Mouse (Mus musculus): ENCODE results near the gene Actg1.

The Actg1 gene

DNA sequence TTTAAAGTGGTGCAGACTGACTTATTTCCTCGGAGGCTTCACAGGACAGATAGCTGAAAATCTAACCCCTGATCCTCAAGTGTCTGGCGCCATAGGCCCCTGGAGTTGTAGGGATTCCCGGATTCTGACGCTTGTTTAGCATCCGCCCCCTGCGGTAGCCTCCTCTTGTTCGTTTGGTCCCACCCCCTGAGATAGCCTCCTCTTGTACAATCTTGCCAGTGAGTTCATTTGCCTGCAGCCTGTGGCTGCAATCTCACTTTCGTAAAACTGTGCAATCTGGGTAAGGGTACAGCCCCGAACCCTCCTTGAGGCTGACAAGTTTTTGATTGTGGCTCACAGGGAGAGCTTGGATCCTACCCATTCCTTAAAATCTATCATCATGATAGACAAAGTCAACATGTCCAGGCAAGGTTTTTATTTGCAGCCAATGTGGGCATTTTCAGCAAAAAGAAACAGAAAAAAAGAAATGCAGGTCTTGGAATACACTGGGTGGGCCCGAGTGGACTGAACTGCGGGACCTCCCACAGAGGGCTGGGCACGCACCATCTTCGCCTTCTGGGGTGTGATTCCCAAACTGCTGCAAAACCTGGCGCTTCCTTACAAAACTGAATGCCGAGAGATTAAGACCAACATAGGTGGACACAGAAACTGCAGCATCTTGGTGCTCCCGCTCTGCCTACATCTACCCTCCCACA is 33.5 kb downstream of the Actg1 start:
- in situ Hi-C loops (cut with MboI; ENCODE audit: unreplicated experiment in 2 of 2), result no loop called here

DNA sequence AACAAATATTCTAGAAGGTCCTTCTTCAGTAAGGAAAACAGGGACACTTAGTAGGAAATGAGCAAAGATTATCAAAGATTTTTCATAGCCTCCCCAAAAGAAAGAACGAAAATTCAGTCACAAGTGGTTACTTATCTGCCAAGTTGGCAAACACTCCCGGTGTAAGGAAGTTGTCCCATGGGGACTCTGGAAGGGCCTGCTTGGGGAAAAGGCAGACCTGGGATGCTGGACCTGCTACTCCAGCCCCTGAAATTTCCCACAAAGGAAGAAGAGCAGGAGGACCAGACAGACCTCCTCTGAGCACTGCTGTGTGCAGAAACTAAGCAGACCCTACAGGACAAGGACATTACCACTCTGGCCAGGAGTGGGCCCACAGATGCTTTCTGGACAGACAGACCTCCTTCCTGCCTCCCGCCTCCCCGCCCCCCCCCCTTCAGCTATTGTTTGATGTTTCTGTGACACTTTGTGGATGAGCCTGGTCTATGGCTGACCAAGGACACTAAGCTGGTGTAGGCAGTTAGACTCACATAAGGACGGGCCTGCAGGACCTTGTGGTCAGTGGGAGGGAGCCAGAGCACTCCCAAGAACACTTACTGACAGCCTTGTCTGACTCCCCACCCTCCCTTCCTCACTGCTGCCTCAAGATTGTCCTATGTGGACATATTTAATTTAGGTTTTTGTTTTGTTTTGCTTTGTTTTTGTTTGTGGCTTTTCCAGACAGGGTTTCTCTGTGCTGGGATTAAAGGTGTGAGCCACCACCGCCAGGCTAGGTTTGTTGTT is 34.2 kb downstream of the Actg1 start:
- in situ Hi-C loops (cut with MboI; ENCODE audit: unreplicated experiment in 2 of 2), result no loop called here

DNA sequence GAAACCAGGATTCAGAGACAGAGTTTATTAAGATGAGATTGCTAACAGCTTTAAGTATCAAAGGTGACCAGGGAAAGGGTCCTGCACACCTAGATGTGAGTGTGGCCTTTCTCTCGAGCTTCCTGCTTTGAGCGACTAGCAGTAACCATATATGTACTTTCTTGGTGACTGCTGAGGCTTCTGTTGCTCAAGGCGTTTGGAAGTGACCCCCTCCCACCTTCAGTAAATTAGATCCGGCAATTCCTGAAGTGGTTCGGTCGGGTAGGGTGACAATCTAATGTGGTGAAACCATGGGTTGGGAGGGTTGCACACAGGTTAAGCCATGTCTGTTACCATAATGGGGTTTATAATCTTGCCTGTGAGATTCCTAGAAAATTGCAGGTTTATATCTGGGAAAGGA is 36.3 kb downstream of the Actg1 start:
- in situ Hi-C loops (cut with MboI; ENCODE audit: unreplicated experiment in 2 of 2), result no loop called here

DNA sequence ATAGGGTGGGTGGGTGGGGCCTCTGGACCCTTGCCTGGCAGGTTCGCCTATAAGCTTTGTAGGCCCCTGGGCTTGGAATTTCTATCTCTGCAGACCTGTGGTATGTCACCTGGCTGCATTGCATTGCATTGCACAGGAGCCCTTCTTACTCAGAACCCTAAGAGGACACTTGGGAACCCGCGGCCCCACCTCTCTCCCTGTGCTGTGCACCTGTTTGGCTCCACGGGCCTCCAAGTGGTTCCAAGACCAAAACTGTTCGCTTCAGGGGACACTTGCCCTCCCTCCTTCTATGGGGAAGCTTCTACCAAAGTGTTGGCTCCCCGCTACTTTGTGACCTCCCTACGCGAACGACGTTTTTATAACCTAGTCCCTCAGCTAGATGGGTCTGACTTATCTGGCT is 36.8 kb downstream of the Actg1 start:
- in situ Hi-C loops (cut with MboI; ENCODE audit: unreplicated experiment in 2 of 2), result no loop called here

DNA sequence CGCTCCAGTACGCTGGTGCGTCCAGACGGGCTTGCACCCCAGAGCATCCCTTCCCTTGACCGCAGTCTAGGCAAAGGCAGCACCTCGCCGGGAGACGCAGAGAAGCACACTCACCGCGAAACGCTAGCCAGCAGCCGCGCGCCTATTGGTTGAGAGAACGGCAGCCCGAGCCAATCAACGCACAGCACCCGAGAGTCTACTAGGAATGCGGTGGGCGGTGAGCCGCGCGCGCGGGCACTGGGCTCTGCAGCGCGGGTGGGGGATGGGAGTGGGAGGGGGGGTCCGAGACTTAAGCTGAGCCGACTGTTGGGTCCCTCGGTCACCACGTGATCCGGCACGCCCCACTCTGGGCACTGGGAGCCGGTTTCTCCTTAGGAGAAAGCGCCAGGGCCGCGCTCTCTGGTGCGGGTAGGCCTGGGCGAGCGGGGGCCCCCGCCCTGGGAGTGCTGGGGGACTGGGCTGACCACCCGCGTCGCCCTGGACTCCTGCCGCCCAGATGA is 37.5 kb downstream of the Actg1 start:
- in situ Hi-C loops (cut with MboI; ENCODE audit: unreplicated experiment in 2 of 2), result no loop called here

DNA sequence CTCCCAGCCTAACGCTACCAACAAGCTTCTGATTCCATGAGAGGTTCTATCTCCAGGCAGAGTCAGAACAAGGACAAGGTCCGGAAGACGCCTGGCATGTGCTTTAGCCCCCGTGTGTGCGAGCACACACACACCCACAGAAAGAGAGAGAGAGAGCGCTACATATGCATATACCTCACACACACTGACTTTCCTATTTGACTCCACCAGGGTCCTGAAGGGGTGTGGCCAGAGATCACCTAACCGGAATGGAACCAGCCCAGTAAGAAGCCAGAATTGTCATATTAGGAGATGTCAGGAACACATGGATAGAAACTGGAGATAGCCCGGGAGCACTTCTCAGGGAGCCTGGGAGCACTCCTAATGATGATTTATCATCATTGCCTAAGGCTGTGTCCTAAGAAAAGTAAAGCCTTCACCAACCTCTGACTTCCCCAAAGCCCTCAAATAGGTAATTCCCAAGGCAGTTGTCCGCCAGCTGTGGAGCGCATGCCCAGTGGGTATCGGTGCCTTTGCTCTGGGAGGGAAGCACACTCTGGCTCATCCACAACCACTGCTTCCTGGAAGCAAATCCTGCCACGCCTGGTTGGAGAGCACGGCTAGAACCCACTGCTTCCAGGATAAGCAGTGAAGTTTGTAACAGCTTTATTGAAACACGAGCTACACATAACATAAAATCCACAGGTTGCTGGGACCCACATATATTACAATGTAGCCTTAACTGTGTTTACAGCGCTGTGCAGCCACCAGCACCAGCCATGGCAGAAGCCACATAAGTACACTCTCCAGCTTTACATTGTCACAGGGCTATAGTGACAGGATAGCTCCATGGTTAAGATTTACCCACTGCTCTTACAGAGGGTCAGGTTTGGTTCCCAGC is 39.7 kb downstream of the Actg1 start:
- in situ Hi-C loops (cut with MboI; ENCODE audit: unreplicated experiment in 2 of 2), result loop anchor here (5.0 to 10.0 kb wide), 3 partner anchors 196 to 294 kb away; no protein-coding TSS in a partner anchor

DNA sequence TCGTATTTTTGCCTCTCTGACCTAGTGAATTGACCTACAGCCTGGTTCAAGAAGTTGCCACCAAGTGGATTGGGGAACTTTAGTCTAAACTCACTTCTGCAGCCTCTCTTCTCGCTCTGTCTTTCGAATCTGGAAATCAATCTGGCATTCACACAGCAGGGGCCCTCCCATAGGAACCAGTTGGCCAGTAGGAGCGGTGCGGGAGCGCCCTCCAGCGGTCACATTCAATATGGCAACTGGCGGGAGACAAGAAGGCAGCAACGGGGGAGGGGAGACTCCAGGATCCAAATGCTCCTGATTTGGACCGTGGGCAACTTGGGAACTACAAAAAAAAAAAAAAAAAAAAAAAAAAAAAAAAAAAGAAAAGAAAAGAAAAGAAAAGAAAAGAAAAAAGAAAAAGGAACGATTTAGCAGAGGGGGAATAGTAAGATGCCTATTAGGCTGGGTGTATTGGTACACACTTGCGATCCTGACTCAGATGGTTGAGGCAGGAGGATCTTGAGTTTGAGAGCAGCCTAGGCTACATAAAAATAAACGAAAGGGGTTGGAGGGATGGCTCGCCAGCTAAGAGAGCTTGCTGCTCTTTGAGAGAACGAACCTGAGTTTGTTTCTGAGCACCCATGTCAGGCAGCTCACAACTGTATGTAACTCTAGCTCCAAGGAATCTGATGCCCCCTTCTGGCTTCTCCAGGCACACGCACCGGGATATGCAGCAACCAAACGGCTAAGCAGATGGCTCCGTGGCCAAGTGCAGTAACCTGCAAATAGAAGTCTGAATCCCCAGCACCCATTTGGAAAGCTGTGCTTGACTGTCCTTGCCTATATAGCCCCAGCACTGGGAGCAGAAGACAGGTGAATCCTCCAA is 40.5 kb downstream of the Actg1 start:
- in situ Hi-C loops (cut with MboI; ENCODE audit: unreplicated experiment in 2 of 2), result loop anchor here (5.0 to 10.0 kb wide), 3 partner anchors 195 to 293 kb away; no protein-coding TSS in a partner anchor

DNA sequence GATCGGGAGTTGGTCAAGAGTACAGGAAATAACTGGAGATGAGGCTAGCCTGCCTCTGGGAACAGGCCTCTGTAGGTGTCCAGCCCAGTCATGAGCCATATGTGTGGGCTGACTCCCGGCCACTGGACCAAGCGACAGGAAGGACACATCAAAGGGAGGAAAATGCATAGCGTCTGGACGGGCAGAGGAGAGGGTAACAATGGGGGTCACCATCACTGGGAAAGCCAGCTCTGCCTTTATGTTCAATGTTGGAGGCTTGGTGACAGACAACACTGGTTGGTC is 41.3 kb downstream of the Actg1 start:
- in situ Hi-C loops (cut with MboI; ENCODE audit: unreplicated experiment in 2 of 2), result loop anchor here (5.0 to 10.0 kb wide), 3 partner anchors 195 to 292 kb away; no protein-coding TSS in a partner anchor

DNA sequence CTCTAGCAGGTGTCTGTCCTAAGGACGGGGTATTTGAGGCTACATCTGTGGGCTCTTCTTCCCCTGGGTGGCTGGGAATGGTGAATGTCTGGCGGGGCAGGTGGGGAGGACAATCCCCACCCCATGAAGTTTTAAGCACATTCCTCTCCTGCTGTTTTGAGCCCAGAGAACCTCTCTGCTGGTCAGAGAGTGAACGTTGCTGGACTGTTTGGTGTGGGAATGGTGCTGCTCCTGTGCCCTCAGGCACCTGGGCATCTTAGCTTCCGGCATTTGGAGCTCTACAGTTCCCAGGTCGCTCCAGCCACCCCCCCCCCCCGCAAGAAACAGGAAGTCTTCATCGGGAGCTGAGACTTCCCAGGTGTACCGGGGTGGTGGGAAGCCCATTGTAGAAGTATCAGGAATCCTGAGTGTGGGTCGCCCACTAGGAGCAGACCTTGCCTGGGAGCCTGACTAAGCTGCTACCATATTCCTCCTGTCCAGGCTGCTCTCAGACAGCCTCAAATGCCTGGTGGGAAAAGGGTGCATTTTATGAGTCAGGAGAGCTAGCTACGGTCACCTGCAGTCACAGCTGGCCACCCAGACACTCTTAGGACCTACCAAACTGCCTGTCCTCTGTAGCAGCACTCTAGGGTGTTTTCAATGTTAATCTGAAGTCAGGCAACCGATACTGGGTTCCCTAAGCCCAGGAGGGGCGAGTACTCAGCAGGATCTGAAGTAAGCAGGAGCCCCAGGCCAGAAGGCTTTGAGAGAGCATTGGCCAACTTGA is 41.8 kb downstream of the Actg1 start:
- in situ Hi-C loops (cut with MboI; ENCODE audit: unreplicated experiment in 2 of 2), result loop anchor here (5.0 to 10.0 kb wide), 3 partner anchors 194 to 292 kb away; no protein-coding TSS in a partner anchor

DNA sequence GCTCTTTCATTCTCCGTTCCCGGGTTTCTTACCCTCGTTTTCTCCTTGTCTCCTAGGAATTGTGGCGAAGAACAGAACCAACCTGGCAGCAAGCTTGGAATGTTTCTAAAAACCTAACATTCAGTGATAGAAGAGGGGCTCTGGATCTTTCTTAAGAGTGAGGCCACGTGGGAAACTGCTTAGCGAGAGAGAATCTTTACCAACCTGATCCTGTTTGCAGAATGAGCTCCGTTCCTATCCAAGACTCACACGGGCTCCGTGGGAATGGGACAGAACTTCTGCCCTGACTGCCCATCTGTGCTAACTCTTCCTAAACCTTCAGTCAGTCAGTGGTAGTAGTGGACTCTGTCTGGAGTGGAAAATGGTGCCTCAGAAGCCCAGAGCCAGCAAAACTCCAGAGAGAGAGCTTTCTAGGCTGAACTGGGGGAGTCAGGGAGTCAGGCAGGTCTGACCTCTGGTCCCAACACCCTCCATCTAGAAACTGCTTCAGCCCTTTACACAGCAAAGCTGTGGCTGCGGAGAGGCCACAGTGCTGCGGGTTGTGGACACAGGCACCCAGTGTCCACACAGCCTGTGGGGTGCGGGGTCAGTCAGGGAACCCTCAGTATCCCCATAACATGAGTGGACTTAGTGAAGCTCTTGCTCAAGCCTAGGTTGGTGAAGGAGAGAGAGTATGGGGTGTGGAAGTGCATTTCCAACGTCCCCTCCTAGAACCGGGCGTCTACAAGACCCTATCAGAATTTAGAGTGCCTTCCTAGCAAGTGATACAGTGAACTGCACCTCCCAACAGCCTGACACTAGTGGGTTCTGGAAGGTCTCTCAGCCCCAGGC is 42.6 kb downstream of the Actg1 start:
- in situ Hi-C loops (cut with MboI; ENCODE audit: unreplicated experiment in 2 of 2), result loop anchor here (5.0 to 10.0 kb wide), 3 partner anchors 193 to 291 kb away; no protein-coding TSS in a partner anchor

DNA sequence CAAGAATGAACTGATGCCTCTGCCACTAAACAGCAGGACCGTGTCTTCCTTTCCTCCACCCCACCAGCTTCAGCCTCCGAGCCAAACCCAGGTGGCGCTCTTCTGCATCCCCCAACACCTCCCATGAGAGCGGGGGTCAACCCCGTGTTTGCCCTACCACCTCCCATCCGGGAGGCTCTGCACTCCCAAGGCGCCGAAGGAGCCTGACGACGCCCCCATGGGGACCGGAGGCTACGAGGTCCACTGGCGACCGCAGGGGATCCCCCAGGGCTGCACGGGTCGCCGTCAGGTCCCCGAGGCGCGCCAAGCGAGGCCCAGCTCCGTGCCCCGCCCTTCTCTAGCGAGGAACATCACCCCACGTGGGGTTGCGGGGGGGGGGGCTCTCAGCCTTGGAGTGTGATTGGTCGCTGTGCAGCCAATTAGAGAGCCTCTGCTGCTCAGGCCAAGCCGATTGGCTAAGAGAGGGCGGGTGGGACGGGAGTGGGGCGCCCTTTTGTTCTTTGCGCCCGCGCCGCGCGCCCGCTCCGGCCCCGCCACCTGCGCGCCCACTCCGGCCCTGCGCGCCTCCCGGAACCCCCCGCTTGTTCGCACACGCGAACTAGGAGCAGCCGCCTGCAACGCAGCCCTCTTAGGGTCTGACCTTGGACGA is 43.3 kb downstream of the Actg1 start:
- in situ Hi-C loops (cut with MboI; ENCODE audit: unreplicated experiment in 2 of 2), result loop anchor here (5.0 to 10.0 kb wide), 3 partner anchors 193 to 290 kb away; no protein-coding TSS in a partner anchor

DNA sequence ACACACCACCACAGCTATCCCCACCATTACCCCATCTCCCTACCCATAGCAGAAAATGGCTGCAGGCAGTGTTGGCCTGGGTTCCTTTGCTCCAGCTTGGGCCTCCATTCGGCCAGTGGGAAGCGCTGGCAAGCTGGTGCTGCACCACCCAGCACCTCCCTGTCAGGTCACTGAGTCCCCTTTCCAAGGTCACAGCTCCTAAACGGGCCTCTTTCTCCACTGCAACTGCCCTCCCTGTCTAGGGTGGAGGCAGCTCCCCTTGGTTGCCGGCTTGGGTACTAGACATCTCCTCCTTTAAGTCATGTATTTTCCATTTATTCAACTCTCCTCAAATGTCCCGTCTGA is 44.0 kb downstream of the Actg1 start:
- in situ Hi-C loops (cut with MboI; ENCODE audit: unreplicated experiment in 2 of 2), result loop anchor here (10.0 kb wide), 2 partner anchors 280 to 290 kb away; no protein-coding TSS in a partner anchor

DNA sequence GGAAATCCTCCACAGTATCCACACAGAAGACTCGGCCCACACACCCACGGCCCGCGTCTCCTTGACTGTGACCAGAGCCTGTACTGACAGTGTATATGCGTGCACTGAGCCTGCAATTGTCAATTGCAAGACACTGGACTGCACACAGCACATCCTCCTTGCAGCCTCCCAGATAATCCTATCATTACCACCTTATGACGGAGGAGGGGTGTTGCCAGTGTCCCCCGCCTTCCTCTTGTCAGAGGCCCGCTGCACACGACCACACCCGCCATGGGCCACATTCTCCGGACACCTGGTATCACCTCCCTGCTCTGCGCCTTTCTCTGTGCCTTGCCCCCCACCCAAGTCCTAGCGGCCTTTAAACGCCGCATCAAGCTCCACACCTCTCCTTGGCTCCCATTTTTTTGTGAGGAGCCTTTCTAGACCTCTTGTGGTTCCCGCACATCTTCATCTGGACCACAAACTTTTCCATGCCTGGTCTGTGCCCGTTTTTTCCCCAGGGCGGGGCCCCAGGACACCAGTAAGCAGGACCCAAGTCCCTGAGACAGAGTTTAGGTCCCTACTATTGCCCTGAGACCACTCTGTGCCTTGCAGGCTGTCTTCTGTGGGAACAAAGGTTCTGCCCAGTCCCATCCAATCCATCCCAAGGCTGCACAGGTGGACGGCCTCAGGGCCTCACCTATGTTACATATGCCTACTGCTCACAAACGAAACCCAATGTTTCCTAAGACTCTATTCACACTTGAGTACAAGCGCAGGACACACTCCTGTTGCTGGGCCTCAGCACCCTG is 44.6 kb downstream of the Actg1 start:
- in situ Hi-C loops (cut with MboI; ENCODE audit: unreplicated experiment in 2 of 2), result loop anchor here (10.0 kb wide), 2 partner anchors 279 to 289 kb away; no protein-coding TSS in a partner anchor

DNA sequence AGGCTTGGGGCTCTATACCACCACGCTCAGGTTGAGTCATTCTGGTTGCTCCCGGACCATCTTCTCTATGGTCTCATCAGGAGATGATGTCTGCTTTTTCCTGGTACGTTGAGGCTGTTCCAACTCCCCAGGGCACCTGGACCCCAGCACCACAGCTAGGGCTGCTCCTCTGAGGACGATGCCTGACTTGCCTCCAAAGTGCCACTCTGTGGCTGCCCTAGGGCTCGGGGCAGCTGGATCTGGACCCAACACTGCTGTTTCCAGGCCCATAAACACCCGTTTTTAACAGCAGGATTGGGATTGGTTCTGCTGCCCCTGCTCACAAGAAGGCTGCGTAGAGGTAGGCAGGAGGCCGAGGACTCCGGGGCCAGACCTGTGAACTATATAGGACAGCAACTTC is 45.2 kb downstream of the Actg1 start:
- in situ Hi-C loops (cut with MboI; ENCODE audit: unreplicated experiment in 2 of 2), result loop anchor here (10.0 kb wide), 2 partner anchors 278 to 288 kb away; no protein-coding TSS in a partner anchor

DNA sequence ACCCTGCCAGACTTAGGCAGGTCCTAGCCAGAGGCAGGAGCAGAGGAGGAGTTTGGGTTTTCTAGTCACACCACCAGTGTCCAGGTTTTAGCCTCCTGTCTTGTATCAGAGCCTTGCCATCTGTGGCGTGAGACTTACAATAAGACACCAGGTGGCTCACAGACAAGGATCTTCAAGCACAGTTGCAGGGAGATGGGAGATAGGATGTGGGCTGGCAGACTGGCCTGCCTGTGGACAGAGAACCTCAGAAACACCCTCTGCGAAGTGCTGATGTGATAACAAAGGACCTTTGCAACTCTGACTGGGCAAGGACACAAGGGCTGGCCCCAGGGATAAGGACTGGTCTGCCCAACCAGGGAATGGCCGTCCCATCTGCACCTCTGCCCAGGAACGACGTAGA is 48.9 kb downstream of the Actg1 start:
- in situ Hi-C loops (cut with MboI; ENCODE audit: unreplicated experiment in 2 of 2), result loop anchor here in 1 of 2 experiments (25.0 kb wide), 1 partner anchor 1362 kb away; no protein-coding TSS in a partner anchor

DNA sequence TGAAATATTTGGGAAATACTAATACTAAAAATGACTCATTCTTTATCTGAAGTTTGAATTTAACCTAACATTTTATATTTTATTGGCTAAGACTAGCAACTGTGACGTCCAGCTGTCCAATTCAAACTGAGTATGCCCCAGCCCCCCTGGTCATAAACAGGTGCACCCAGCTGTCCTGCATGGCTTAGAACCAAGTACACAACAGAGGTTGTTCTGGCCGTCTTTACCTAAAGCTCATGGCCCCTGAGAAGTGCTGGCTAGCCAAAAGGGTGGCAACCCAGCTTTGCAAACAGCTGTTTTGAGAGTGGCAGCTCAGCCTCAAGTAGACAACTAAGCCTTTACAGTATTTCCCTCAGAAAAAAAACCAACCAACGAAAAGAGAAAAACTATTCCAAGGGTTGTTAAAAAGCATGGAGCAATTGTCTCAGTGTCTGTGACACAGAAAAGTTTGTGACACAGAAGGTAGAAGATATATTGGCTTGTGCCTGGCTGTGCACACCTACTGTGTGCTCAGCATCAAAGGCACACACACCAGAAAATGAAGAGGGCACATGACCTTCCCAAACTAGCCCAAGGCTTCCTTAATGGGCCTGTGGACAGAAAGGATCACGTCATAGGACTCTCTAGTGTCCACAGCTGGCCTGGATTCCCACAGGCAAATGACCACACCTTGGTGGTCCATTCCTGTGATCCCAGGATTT is 49.8 kb downstream of the Actg1 start:
- in situ Hi-C loops (cut with MboI; ENCODE audit: unreplicated experiment in 2 of 2), result loop anchor here in 1 of 2 experiments (25.0 kb wide), 1 partner anchor 1361 kb away; no protein-coding TSS in a partner anchor
